Mouse (Mus musculus): ENCODE measurements around the gene Myh3. TPM values are rescaled to one million over a fixed set of nuclear protein-coding genes. Genes with fewer than 3 reads are reported as not detected.

Gene Myh3
- polyA plus RNA-seq, 1 experiment from 2014 or later: 127 TPM

GRCm38 (mm10) chr11:67049256-67049655, 28.8 kb upstream of the Myh3 start:
- no peak for ATAC-seq (ENCODE audit: insufficient number of reproducible peaks, low FRiP score, low TSS enrichment, low read depth)
- Histone ChIP-seq H3K27me3 (no peaks in the 10 kb centered on the region), H3K4me2 (no peak overlapping the region), H3K27ac (no peak overlapping the region), H3K4me1 (peaks cover 15% of the 10 kb centered on the region; the same call in 1 of the 2 replicates), H3K4me3 (no peak overlapping the region), H3K36me3 (peaks cover 5% of the 10 kb centered on the region), H3K9me3 (no peaks in the 10 kb centered on the region), H3K9ac (no peak overlapping the region)
- WGBS: 92% methylated on average over 3 of the region's 3 CpGs

GRCm38 (mm10) chr11:67051676-67052320, 26.3 kb upstream of the Myh3 start:
- Histone ChIP-seq H3K9me3 (no peaks in the 10 kb centered on the region), H3K9ac (peak overlapping the region; percentile 69), H3K4me2 (peak overlapping the region; percentile 64), H3K36me3 (peaks cover 15% of the 10 kb centered on the region), H3K4me1 (peaks cover 15% of the 10 kb centered on the region; the same call in 1 of the 2 replicates), H3K4me3 (peak overlapping the region; percentile 83), H3K27me3 (no peaks in the 10 kb centered on the region), H3K27ac (peak overlapping the region; percentile 85)
- WGBS: 6% methylated on average over 16 of the region's 16 CpGs
- ATAC-seq (ENCODE audit: insufficient number of reproducible peaks, low FRiP score, low TSS enrichment, low read depth): no peak

GRCm38 (mm10) chr11:67052321-67052952, 25.7 kb upstream of the Myh3 start, which contains the start of the genes Adprm and Sco1:
Adprm (minus strand) TSS chr11:67052594.
Sco1 (plus strand) TSS chr11:67052670.
- 0% methylated on average over 50 of the region's 50 CpGs for WGBS
- H3K9me3 ChIP-seq: no peaks in the 10 kb centered on the region
- peaks cover 15% of the 10 kb centered on the region; the same call in 1 of the 2 replicates for H3K4me1 ChIP-seq
- no peaks in the 10 kb centered on the region for H3K27me3 ChIP-seq
- H3K4me3 ChIP-seq: peak within 1 kb of the TSS; percentile 83
- peak within 1 kb of the TSS; percentile 69 for H3K9ac ChIP-seq
- H3K36me3 ChIP-seq: peaks cover 21% of the 10 kb centered on the region
- H3K27ac ChIP-seq: peak within 1 kb of the TSS; percentile 85
- peak; percentile 85 for ATAC-seq (ENCODE audit: insufficient number of reproducible peaks, low FRiP score, low TSS enrichment, low read depth)
- H3K4me2 ChIP-seq: peak within 1 kb of the TSS; percentile 64

- H3K9me3 ChIP-seq: no peaks in the 10 kb centered on the region
- H3K36me3 ChIP-seq: peaks cover 42% of the 10 kb centered on the region
- H3K4me3 ChIP-seq: no peak overlapping the region
- no peak overlapping the region for H3K27ac ChIP-seq
- whole genome bisulfite sequencing: 87% methylated on average over 8 of the region's 8 CpGs
- H3K4me1 ChIP-seq: peaks cover 15% of the 10 kb centered on the region; the same call in 1 of the 2 replicates
- H3K27me3 ChIP-seq: no peaks in the 10 kb centered on the region
- H3K9ac ChIP-seq: no peak overlapping the region
- H3K4me2 ChIP-seq: no peak overlapping the region
- ATAC-seq (ENCODE audit: insufficient number of reproducible peaks, low FRiP score, low TSS enrichment, low read depth): no peak
Measured at GRCm38 (mm10) chr11:67054754-67055365, 23.2 kb upstream of the Myh3 start.

GRCm38 (mm10) chr11:67061311-67061710, 16.8 kb upstream of the Myh3 start:
- Histone ChIP-seq H3K9ac (no peak overlapping the region), H3K4me1 (no peaks in the 10 kb centered on the region), H3K36me3 (peaks cover 84% of the 10 kb centered on the region), H3K4me3 (no peak overlapping the region), H3K9me3 (no peaks in the 10 kb centered on the region), H3K27me3 (no peaks in the 10 kb centered on the region), H3K27ac (no peak overlapping the region), H3K4me2 (no peak overlapping the region)
- ATAC-seq (ENCODE audit: insufficient number of reproducible peaks, low FRiP score, low TSS enrichment, low read depth): no peak
- 93% methylated on average over 2 of the region's 2 CpGs for WGBS

GRCm38 (mm10) chr11:67062726-67063125, 15.4 kb upstream of the Myh3 start:
- no peaks in the 10 kb centered on the region for H3K9me3 ChIP-seq
- H3K36me3 ChIP-seq: peaks cover 75% of the 10 kb centered on the region
- WGBS: 85% methylated on average over 3 of the region's 3 CpGs

GRCm38 (mm10) chr11:67067741-67068140, 10.4 kb upstream of the Myh3 start:
- Histone ChIP-seq H3K4me1 (no peaks in the 10 kb centered on the region), H3K27ac (no peak overlapping the region), H3K4me2 (no peak overlapping the region), H3K27me3 (no peaks in the 10 kb centered on the region), H3K4me3 (no peak overlapping the region), H3K36me3 (peaks cover 38% of the 10 kb centered on the region), H3K9ac (no peak overlapping the region), H3K9me3 (no peaks in the 10 kb centered on the region)
- ATAC-seq (ENCODE audit: insufficient number of reproducible peaks, low FRiP score, low TSS enrichment, low read depth): no peak
- 90% methylated on average over 3 of the region's 3 CpGs for WGBS

More at GRCm38 (mm10) chr11:67062726-67063125, 15.4 kb upstream of the Myh3 start:
- Histone ChIP-seq H3K4me3 (no peak overlapping the region), H3K27me3 (no peaks in the 10 kb centered on the region), H3K4me1 (no peaks in the 10 kb centered on the region), H3K27ac (no peak overlapping the region), H3K9ac (no peak overlapping the region), H3K4me2 (no peak overlapping the region)
- ATAC-seq (ENCODE audit: insufficient number of reproducible peaks, low FRiP score, low TSS enrichment, low read depth): 0 out of 2 replicates have a peak, but pooled peaks have one; percentile 48

- Histone ChIP-seq H3K27me3 (no peaks in the 10 kb centered on the region), H3K4me3 (no peak overlapping the region), H3K27ac (no peak overlapping the region), H3K9ac (no peak overlapping the region), H3K9me3 (no peaks in the 10 kb centered on the region), H3K4me2 (no peak overlapping the region), H3K36me3 (no peaks in the 10 kb centered on the region), H3K4me1 (no peaks in the 10 kb centered on the region)
- ATAC-seq (ENCODE audit: insufficient number of reproducible peaks, low FRiP score, low TSS enrichment, low read depth): no peak
- WGBS: 78% methylated on average over 15 of the region's 15 CpGs
Measured at GRCm38 (mm10) chr11:67072615-67073130, 5.4 kb upstream of the Myh3 start.

GRCm38 (mm10) chr11:67075036-67075435, 3.1 kb upstream of the Myh3 start:
- ATAC-seq (ENCODE audit: insufficient number of reproducible peaks, low FRiP score, low TSS enrichment, low read depth): peak; percentile 40; the same call in 1 of the 2 replicates
- WGBS: 45% methylated on average over 3 of the region's 3 CpGs
- H3K4me2 ChIP-seq: no peak overlapping the region

GRCm38 (mm10) chr11:67076781-67077180, 1.3 kb upstream of the Myh3 start:
- Histone ChIP-seq H3K9ac (no peak overlapping the region), H3K4me2 (no peak overlapping the region), H3K27ac (no peak overlapping the region), H3K36me3 (no peaks in the 10 kb centered on the region), H3K4me3 (no peak overlapping the region), H3K4me1 (no peaks in the 10 kb centered on the region), H3K27me3 (no peaks in the 10 kb centered on the region; the same call in 1 of the 2 replicates), H3K9me3 (no peaks in the 10 kb centered on the region)
- WGBS: 87% methylated on average over 5 of the region's 5 CpGs
- ATAC-seq (ENCODE audit: insufficient number of reproducible peaks, low FRiP score, low TSS enrichment, low read depth): no peak

More at GRCm38 (mm10) chr11:67075036-67075435, 3.1 kb upstream of the Myh3 start:
- H3K36me3 ChIP-seq: no peaks in the 10 kb centered on the region
- H3K9ac ChIP-seq: no peak overlapping the region
- H3K27ac ChIP-seq: no peak overlapping the region
- no peak overlapping the region for H3K4me3 ChIP-seq
- no peaks in the 10 kb centered on the region for H3K4me1 ChIP-seq
- H3K9me3 ChIP-seq: no peaks in the 10 kb centered on the region
- H3K27me3 ChIP-seq: no peaks in the 10 kb centered on the region

GRCm38 (mm10) chr11:67077435-67077834, 665 bp upstream of the Myh3 start:
- Histone ChIP-seq H3K4me1 (no peaks in the 10 kb centered on the region), H3K27ac (peak overlapping the region; percentile 33; the same call in 1 of the 2 replicates), H3K9me3 (no peaks in the 10 kb centered on the region), H3K4me3 (no peak overlapping the region), H3K36me3 (no peaks in the 10 kb centered on the region), H3K4me2 (no peak overlapping the region), H3K9ac (no peak overlapping the region), H3K27me3 (no peaks in the 10 kb centered on the region; the same call in 1 of the 2 replicates)
- WGBS: 47% methylated on average over 3 of the region's 3 CpGs
- ATAC-seq (ENCODE audit: insufficient number of reproducible peaks, low FRiP score, low TSS enrichment, low read depth): no peak

Measured in limb, embryonic 15.5 days (tissue).